Mouse (Mus musculus): ENCODE data around the gene Gca.
"Not testable (repeated sequence)": the region's sequence is repeated elsewhere in the genome, so short reads cannot be mapped to it uniquely, and the experiment has no call there.

GRCm38 (mm10) chr2:62714362-62714761 lies 50.3 kb downstream of the Gca start:
- TF ChIP-seq CTCF (IDR thresholded peaks at IDR 0.05; ENCODE audit: borderline replicate concordance, control insufficient read depth, extremely low read depth, insufficient read depth, low read length, poor library complexity); POLR2A (IDR thresholded peaks at IDR 0.05; ENCODE audit: control insufficient read depth, extremely low read depth, insufficient read depth, low read length, poor library complexity): not testable (repeated sequence)
